Mouse (Mus musculus) heart, embryonic 11.5 days (tissue): ENCODE data around the gene Rad50. TPM values are rescaled to one million over a fixed set of nuclear protein-coding genes. Genes with fewer than 3 reads are reported as not detected.

Experiments
- ATAC-seq: fragments of 200-750 bp; cut with Nextera tagmentation; replicated peaks from 2 replicates; pipeline ENCODE4 v1.8.0; 2017; ENCODE audit warnings: moderate library complexity; ENCODE audit not compliant: insufficient number of reproducible peaks, low FRiP score, low TSS enrichment
- H3K27ac ChIP-seq: fragments of 300-500 bp; sonication (generic); 2 replicates; pipeline ENCODE4 v1.5.1; 2014; ENCODE audit warnings: mild to moderate bottlenecking, low read depth, low read length
- H3K27me3 ChIP-seq: fragments of 300-500 bp; sonication (generic); 2 replicates; pipeline ENCODE4 v1.6.1; 2014; ENCODE audit warnings: mild to moderate bottlenecking, low read length, mixed read lengths; ENCODE audit not compliant: control insufficient read depth, insufficient read depth
- H3K36me3 ChIP-seq: fragments of 300-500 bp; sonication (generic); 2 replicates; pipeline ENCODE4 v1.6.1; 2014; ENCODE audit warnings: mild to moderate bottlenecking, low read length, moderate library complexity, mixed read lengths; ENCODE audit not compliant: control insufficient read depth, insufficient read depth
- H3K4me1 ChIP-seq: fragments of 300-500 bp; sonication (generic); 2 replicates; pipeline ENCODE4 v1.6.1; 2014; ENCODE audit warnings: low read length; ENCODE audit not compliant: control insufficient read depth, insufficient read depth
- H3K4me2 ChIP-seq: fragments of 300-500 bp; sonication (generic); 2 replicates; pipeline ENCODE4 v1.6.1; 2014; ENCODE audit warnings: mild to moderate bottlenecking, moderate library complexity
- H3K4me3 ChIP-seq: fragments of 300-500 bp; sonication (generic); 2 replicates; pipeline ENCODE4 v1.5.1; 2014; ENCODE audit warnings: low read depth, low read length
- H3K9ac ChIP-seq: fragments of 300-500 bp; sonication (generic); 2 replicates; pipeline ENCODE4 v1.6.1; 2014; ENCODE audit warnings: mild to moderate bottlenecking, low read depth, low read length, moderate library complexity
- H3K9me3 ChIP-seq: fragments of 300-500 bp; sonication (generic); replicated peaks from 2 replicates; pipeline ENCODE4 v1.6.1; 2016; ENCODE audit warnings: low read length; ENCODE audit not compliant: control insufficient read depth
- WGBS: fragments of 180-500 bp; shearing (Covaris S2); extraction: QIAGEN DNeasy Blood & Tissue Kit; methylation state at CpG from one replicate; pipeline ENCODE4 v1.1.7; 2014; ENCODE audit not compliant: insufficient replicate concordance; 5-methylcytosine and 5-hydroxymethylcytosine counted together
- polyA plus RNA-seq: library from polyadenylated mRNA; unstranded; fragments of >200 nt; fragmentation: Nextera tagmentation; extraction: Ambion mirVana; gene quantifications from 2 replicates; pipeline ENCODE4 v1.2.1, GENCODE M21; 2014

The Rad50 gene
- polyA plus RNA-seq, 1 experiment from 2014 or later = 22.4 TPM

GRCm38 (mm10) chr11:53622440-53622806 is 84.7 kb downstream of the Rad50 start:
- 67% methylated on average over 6 of the region's 6 CpGs for WGBS
- ATAC-seq = no peak
- no peak overlapping the region for H3K9ac ChIP-seq
- no peaks in the 10 kb centered on the region for H3K27me3 ChIP-seq
- peaks cover 9% of the 10 kb centered on the region for H3K4me1 ChIP-seq
- no peaks in the 10 kb centered on the region for H3K9me3 ChIP-seq
- no peak overlapping the region for H3K4me2 ChIP-seq
- H3K36me3 ChIP-seq = no peaks in the 10 kb centered on the region
- H3K4me3 ChIP-seq = no peak overlapping the region
- H3K27ac ChIP-seq = no peak overlapping the region

- 74% methylated on average over 11 of the region's 11 CpGs for WGBS
- no peak overlapping the region for H3K9ac ChIP-seq
- H3K4me1 ChIP-seq = peaks cover 9% of the 10 kb centered on the region
- no peak overlapping the region for H3K4me3 ChIP-seq
- ATAC-seq = no peak
- no peaks in the 10 kb centered on the region for H3K27me3 ChIP-seq
- no peak overlapping the region for H3K27ac ChIP-seq
- no peaks in the 10 kb centered on the region for H3K9me3 ChIP-seq
- no peak overlapping the region for H3K4me2 ChIP-seq
- no peaks in the 10 kb centered on the region for H3K36me3 ChIP-seq
Measured at GRCm38 (mm10) chr11:53621582-53622439, 85.3 kb downstream of the Rad50 start.

- ATAC-seq = no peak
- Histone ChIP-seq H3K36me3 (no peaks in the 10 kb centered on the region), H3K9me3 (no peaks in the 10 kb centered on the region), H3K4me3 (no peak overlapping the region), H3K4me1 (peaks cover 6% of the 10 kb centered on the region), H3K9ac (no peak overlapping the region), H3K27me3 (no peaks in the 10 kb centered on the region), H3K27ac (no peak overlapping the region), H3K4me2 (no peak overlapping the region)
- 72% methylated on average over 4 of the region's 4 CpGs for WGBS
Measured at GRCm38 (mm10) chr11:53620094-53620493, 87.0 kb downstream of the Rad50 start.

- peaks cover 6% of the 10 kb centered on the region for H3K4me1 ChIP-seq
- no peaks in the 10 kb centered on the region for H3K9me3 ChIP-seq
- no peak overlapping the region for H3K9ac ChIP-seq
- no peak overlapping the region for H3K4me2 ChIP-seq
- no peaks in the 10 kb centered on the region for H3K36me3 ChIP-seq
- no peak overlapping the region for H3K4me3 ChIP-seq
- 58% methylated on average over 6 of the region's 6 CpGs for WGBS
- H3K27ac ChIP-seq = no peak overlapping the region
- ATAC-seq = no peak
- no peaks in the 10 kb centered on the region for H3K27me3 ChIP-seq
Measured at GRCm38 (mm10) chr11:53619428-53619827, 87.7 kb downstream of the Rad50 start.

GRCm38 (mm10) chr11:53618619-53619198 is 88.4 kb downstream of the Rad50 start, which contains the start of gene Il4:
TSS of gene Il4 (minus strand) at chr11:53618669.
- Histone ChIP-seq H3K9me3 (no peaks in the 10 kb centered on the region), H3K36me3 (no peaks in the 10 kb centered on the region), H3K27ac (no peak within 1 kb of the TSS), H3K27me3 (no peaks in the 10 kb centered on the region), H3K4me2 (no peak within 1 kb of the TSS), H3K4me1 (peaks cover 6% of the 10 kb centered on the region), H3K9ac (no peak within 1 kb of the TSS), H3K4me3 (no peak within 1 kb of the TSS)
- WGBS = 58% methylated on average over 7 of the region's 7 CpGs
- ATAC-seq = no peak

- no peak overlapping the region for H3K4me2 ChIP-seq
- no peak for ATAC-seq
- 66% methylated on average over 4 of the region's 4 CpGs for WGBS
Measured at GRCm38 (mm10) chr11:53617562-53618109, 89.5 kb downstream of the Rad50 start.

GRCm38 (mm10) chr11:53616748-53617558 is 90.2 kb downstream of the Rad50 start:
- Histone ChIP-seq H3K27me3 (no peaks in the 10 kb centered on the region), H3K4me1 (peaks cover 6% of the 10 kb centered on the region), H3K9ac (no peak overlapping the region), H3K27ac (no peak overlapping the region), H3K9me3 (no peaks in the 10 kb centered on the region), H3K4me2 (no peak overlapping the region), H3K4me3 (no peak overlapping the region), H3K36me3 (no peaks in the 10 kb centered on the region)
- 73% methylated on average over 8 of the region's 8 CpGs for WGBS
- no peak for ATAC-seq

More at GRCm38 (mm10) chr11:53617562-53618109, 89.5 kb downstream of the Rad50 start:
- Histone ChIP-seq H3K4me3 (no peak overlapping the region), H3K9ac (no peak overlapping the region), H3K27me3 (no peaks in the 10 kb centered on the region), H3K27ac (no peak overlapping the region), H3K9me3 (no peaks in the 10 kb centered on the region), H3K4me1 (peaks cover 6% of the 10 kb centered on the region), H3K36me3 (no peaks in the 10 kb centered on the region)

- no peaks in the 10 kb centered on the region for H3K4me1 ChIP-seq
- no peak overlapping the region for H3K9ac ChIP-seq
- H3K4me3 ChIP-seq = no peak overlapping the region
- no peaks in the 10 kb centered on the region for H3K27me3 ChIP-seq
- no peak for ATAC-seq
- H3K4me2 ChIP-seq = no peak overlapping the region
- 90% methylated on average over 8 of the region's 8 CpGs for WGBS
- H3K36me3 ChIP-seq = no peaks in the 10 kb centered on the region
- H3K9me3 ChIP-seq = no peaks in the 10 kb centered on the region
- H3K27ac ChIP-seq = no peak overlapping the region
Measured at GRCm38 (mm10) chr11:53615575-53615974, 91.5 kb downstream of the Rad50 start.
